Mouse (Mus musculus): ENCODE data around the gene Fam19a2.

Gene Fam19a2

DNA sequence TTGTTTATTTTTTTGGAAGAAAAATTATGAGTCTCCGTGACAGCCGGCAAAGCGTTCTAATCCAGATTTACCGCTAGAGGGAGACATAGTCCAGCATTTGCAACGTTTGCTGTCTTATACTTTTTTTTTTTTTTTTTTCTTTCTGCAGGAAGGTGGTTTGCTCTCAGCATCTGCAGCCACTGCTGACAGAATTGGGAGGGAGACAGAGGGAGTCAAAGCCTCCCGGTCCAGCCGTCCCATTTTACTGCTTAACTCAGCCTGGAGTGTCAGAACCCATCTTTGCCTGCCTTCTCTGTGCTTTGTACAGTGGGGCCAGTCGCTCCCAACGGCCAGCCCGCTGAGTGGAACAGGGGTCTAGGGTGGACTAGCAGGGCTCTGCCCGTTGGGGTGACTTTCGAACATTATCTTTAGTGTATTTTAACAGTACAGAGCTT lies at the start of gene Fam19a2:
Gene Fam19a2 (plus strand): TSS at position 121 of the 434 bp plus-strand sequence.
- WGBS: under 1% methylated on average over 12 of the region's 12 CpGs

DNA sequence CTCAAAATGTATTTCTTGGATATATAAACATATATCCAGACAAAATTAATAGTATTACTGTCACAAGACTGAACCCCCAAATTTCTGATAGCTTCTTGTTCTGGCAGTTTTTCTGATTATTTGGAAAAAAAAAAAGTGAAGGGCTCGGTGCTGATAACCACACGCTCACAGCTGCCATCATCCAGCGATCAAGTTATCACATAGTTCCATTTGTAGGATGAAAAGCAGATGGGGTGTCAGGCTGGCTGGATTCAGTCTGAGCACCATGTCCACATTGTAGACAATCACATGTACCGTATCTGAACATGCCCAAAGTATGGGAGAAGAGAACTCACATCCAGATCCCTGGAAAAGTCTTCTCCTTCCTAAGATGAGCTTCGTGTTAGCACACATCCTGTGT lies 41.0 kb upstream of the Fam19a2 start:
- 86% methylated on average over 5 of the region's 5 CpGs for WGBS

DNA sequence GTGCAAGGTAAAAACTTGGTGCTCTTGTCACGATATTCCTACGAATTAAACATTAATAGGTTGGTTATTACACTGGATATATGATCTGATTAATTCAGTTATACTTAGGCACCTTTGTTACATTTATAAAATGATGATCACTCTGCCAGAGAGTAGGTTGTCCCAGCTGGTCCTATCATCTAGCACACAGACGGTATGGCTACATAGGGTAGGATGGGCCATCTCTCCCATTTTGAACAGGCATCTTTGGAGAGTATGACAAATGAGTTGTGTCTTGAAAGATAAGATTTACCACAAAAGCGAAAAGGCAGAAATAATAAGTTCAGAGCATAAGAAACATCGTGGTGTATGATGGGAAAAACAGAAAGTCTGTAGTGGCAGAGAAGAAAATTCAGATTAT lies 34.4 kb upstream of the Fam19a2 start:
- WGBS: 91% methylated on average over 5 of the region's 5 CpGs

DNA sequence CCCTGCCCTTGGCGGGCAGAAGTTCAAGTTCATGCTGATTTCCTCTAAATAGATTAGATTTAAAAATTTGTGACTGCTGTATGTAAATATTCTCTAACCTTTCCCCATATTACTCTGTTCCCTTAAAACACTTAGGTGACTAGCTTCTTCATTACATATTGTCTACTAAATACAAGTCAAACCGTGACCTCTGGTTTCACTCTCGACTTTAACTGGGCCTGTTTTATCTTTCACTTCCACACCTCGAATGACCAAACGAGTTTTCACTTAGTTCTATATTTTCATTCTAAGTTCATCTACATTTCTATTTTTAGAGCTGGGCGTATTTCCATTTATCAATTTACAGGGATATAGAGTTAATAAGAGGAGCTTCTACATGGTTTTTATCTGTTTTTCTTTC lies 15.7 kb upstream of the Fam19a2 start:
- 90% methylated on average over 6 of the region's 6 CpGs for WGBS

DNA sequence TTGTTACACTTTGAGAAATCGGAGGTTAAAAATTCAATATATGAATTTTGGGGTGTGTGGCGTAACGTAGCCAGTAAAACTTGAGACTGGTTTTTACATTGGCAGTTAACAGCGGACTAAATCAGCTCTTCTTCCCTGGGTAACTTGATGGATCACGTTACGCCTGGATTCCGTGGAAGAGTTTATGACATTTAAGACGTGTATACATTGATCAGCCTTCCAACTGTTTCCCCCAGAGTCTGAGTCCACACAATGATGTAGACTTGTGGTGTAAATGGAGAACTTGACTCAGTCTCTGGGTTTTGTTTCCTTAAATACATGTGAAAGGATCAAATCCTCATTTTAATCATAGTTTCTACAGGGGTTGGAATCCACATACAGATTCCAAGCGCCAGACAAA lies 11.9 kb upstream of the Fam19a2 start:
- 88% methylated on average over 9 of the region's 9 CpGs for WGBS

DNA sequence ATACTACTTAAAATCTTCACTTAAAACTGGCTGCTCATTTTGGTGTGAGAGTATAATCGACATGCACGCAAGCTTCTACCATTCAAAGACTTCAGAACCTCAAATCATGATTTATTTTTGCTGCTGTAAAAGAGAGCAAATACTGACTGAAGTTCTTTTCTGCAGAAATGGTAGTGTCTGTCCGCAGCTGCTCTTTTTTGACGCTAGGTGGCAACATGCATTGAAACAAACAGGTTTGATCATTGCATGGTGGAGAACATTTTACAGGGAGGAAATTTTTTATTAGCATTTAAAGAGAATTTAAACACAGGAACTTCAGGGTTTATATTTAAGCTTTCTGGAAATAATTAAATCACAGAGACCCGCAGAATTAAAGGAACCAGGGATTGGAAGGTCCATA lies 9.5 kb upstream of the Fam19a2 start:
- 17% methylated on average over 5 of the region's 5 CpGs for WGBS

DNA sequence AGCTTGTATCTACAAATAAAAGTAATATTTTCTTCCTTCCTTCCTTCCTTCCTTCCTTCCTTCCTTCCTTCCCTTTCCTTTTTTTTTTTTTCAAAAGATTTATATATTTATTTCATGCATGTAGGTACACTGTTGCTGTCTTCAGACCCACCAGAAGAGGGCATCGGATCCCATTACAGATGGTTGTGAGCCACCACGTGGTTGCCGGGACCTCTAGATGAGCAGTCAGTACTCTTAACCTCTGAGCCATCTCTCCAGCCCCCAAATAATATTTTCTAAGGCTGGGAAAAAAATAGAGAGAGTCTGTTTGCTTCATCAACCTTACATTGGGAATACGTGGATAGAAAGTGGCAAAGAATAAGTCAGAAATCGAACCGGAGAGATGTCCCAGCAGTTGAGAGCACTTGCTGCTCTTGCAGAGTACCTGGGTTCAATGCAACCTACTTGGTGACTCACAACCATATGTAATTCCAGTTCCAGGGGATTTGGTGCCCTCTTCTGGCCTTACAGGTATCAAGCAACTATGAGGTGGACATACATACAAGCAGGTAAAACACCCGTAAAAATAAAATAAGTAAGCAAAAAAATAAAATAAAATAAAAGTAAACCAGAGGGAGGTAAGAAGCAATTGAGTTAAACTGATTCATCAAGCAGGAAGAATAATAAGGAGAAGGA lies 8.0 kb upstream of the Fam19a2 start:
- 82% methylated on average over 7 of the region's 7 CpGs for WGBS

DNA sequence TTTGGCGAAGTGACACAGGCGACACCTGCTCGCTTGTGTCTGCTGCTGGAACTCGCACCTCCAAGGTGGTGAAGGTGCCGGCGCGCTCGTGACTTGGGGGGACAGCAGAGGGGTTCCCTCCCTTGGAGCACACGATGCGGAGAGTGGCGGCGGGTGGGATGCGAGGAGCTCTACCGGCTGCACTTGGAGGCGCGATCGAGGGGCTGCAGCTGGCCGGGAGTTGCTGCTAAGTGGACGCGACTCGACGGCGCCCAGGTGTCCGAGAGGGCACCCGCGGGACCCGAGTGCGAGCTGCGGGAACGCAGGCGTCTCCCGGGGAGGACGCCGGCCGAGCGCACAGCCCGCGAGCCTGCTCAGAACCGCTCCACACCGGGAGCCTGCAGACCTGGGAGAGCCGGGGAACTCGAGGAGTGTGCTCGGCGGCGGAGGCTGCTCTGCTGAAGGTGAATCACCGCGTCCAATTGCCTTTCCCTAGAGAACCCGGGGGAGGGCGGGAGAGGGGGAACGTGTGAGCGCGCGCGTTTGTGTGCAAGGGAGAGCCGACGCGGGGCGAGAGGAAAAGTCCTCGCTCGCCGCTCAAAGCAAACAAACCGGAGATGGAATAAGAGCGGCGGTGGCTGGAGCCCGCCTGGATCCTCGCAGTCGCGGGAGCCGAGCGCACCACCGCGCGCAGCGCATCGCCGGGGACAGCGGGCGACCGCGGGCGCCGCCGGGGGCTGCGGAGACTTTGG lies 830 bp downstream of the Fam19a2 start:
- WGBS: 1% methylated on average over 84 of the region's 84 CpGs

DNA sequence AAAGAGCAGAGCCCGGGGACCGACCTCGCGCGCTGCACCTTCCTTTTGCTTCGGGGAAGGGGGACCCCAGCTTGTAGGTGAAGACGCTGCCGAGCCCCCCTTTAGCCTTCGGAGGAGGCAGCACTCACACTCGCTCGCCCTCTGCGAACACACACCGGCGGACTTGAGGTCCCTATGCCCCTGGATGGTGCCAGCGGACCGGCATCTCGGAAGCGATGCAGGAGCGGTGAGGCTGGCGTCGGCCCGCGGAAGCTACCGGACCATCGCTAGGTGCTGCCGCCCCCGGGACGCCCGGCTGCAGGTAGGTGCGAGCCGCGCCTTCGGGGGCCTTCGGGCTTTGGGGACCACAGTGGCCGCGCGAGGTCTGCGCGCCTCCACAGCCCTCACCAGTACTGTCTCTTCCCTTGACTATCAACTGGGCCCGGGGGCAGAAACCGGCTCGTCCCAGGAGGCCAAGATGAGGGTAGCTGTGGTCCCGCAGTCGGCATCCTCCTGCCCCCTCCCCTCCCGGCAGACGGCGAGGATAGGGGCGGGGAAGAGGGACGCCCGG lies 1.5 kb downstream of the Fam19a2 start:
- WGBS: 1% methylated on average over 50 of the region's 50 CpGs

DNA sequence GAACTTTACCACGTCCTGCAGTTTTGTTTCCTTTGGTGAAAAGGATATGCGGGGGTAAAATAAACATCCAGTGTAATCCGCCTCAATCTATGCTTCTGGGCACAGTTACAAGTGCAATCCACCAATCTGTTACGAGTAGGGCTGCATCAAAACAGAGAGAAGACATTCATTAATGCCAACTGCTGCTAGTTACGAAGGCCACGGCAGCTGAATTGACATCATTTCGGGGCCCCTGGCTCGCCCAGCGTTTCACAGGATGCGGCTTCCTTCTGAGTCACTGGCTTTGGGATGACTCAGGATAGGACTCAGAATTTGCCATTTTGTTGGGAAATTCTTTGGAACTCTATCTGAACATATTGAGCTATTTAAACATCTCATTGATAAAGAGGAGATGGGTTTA lies 4.8 kb downstream of the Fam19a2 start:
- 23% methylated on average over 10 of the region's 10 CpGs for WGBS

DNA sequence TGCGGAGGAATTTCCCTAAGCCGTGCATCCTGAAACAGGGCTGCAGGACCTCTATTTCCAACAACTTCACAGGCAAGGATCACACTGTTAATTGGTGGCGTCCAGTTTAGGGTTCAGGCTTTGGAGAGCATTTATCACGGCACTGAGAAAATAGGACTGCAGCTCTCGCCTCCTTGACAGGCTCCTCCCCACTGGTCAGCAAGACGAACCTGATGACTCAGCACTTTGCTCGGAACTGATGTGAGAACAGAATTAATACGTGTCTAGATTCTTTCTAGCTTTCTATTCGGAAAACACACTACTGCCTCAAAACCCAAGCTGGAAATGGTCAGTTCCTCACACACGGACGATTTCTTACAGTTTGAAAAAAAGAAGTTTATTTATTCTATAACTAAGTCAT lies 10.8 kb downstream of the Fam19a2 start:
- WGBS: 68% methylated on average over 11 of the region's 11 CpGs

DNA sequence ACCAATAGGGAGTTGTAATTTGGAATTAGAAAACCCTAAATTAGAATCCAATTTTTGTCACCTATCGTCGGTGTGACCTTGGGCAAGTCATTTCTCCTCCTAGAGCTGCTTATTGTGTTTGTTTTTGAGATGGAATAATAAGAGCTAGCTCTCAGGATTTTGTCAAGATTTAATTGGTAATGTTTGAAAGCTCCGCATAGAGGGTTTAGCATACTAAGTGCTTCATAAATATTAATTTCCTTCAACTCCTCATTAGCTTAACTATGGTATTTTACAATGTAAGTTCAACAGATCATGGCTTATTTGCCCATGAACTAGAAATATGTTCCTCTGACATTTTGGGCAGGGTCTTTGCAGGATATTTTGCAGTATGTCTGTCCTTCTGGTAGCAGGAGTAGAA lies 62.5 kb downstream of the Fam19a2 start:
- 64% methylated on average over 3 of the region's 3 CpGs for WGBS

DNA sequence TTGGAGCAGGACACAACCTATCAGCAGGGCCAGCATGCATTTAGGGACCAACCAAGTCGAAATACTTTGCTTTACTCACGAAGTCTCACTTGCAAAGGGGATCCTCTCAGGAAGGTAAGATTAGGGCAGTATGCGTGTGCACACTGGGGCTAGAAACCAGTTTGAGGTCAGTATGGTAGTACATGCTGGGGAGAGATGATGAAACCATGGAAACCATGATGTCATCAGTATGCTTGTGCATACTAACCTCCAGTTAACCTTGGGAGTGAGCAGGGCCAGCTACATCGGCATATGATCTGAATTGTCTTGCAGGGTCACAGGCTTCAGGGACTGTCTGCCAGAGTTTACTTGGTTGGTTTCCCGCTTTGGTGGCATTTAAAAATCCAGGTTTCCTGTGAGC lies 77.5 kb downstream of the Fam19a2 start:
- WGBS: 84% methylated on average over 5 of the region's 5 CpGs

DNA sequence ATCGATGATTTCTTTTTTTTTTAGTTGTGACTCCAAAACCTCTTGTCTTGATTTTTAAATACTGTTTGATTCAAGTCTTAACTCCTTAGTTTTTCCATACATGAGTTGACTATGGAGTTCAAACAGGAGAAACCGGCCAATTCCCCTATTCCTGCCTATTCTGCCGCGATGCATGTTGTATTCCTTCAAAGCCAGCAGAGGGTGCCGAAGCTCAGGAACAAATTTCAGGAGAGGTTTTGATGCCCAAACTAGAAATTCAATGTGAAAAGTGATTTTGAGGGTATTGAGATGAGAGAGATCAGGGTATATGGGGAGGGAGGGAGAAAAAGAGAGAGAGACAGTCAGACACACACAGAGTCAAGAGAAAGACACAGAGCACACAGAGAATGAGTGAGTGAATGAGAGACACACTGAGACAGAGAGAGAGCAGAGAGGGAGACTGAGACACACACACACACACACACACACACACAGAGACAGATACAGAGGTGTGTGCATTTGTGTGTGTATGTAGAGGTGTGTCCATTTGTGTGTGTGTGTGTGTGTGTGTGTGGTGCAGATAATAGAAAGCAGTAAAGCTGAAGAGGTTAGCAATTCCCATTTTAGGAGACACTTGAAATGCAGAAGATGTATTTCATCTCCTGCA lies 78.9 kb downstream of the Fam19a2 start:
- 16% methylated on average over 5 of the region's 5 CpGs for WGBS

DNA sequence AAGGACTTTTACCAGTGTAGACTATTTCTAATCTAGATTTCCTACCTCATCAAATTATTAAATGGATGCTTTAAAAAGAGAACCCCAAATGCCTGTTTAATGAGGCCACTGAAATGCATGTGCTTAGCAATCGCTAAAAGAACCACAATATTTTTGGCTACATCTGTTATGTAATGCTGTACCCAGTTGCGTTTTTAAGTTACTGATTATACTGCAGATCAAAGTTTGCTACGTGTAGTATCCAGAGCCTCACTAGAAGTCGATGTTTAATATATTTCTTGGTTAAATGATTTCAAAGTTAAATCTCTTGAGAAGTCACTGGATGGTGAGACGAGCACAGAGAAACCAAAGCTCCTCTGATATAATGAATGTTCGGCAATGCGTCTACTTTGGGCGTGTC lies 82.5 kb downstream of the Fam19a2 start:
- 86% methylated on average over 8 of the region's 8 CpGs for WGBS

DNA sequence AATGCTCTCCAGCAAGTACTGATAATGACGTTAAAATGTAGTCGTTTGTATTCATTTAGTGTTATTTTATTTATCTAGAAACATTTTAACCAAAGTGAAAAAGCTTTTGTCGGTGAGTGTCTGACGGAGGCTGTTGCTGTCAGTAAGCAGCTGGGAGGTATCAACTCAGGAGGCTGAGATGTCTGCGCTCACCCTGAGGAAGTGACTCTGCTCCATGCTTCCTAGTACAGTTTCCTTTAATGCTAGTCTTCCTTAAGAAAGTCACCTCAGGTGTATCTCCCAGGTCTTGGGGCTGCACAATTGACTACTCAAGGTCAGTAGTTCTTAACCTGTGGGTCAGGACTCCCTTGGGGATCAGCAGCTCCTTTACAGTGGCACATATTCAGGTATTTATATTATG lies 89.9 kb downstream of the Fam19a2 start:
- 62% methylated on average over 5 of the region's 5 CpGs for WGBS

DNA sequence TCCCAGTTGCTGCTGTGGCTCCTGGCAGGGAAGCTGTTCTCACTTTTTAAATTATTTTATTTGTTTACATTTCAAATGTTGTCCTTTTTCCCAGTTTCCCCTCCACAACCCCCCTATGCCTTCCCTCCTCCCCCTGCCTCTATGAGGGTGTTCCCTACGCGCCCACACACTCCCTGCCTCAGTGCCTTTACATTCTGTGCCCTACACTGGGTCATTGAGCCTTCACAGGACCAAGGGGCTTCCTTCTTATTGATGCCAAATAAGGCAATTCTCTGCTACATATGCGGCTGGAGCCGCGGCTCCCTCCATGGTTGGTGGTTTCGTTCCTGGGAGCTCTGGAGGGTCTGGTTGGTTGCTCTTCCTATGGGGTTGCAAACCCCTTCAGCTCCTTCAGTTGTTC lies 93.2 kb downstream of the Fam19a2 start:
- WGBS: 86% methylated on average over 6 of the region's 6 CpGs

DNA sequence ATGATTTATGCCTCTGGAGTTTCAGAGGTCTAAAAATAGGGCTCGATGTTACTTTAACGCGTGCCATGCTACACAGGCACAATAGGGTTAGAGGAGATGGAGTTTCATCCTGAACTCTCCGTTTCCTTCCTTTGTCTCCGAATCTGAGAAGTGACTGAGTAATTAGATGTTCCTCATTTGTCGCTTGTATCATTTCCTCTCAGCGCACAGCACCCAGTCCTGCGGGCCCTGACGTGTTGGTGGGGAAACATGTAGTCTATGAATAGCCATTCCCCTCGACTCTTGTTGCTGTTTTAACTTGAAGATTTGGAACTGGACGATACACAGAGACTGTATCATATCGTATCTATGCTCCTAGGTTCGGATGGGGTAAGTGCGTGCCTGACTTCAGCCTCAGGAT lies 96.7 kb downstream of the Fam19a2 start:
- 57% methylated on average over 14 of the region's 14 CpGs for WGBS

DNA sequence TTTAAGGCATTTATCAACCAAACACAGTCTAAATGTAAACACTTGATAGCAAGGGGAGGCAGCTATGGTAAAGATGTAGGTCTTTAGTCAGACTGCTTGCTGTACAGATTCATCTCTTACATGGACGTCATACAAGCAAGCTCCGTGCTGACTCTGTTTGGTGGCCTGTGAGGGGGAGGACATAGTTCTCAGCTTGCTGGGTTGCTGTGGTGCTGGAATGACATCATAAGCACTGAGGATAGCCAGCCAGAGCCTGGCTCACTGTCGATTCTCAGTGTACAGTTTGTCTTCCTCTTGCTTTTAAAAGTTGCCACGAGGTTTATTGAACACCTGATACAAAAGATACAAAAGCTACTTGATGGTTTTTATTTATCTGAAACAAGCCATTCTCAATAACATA lies 100.8 kb downstream of the Fam19a2 start:
- WGBS: 37% methylated on average over 4 of the region's 4 CpGs

DNA sequence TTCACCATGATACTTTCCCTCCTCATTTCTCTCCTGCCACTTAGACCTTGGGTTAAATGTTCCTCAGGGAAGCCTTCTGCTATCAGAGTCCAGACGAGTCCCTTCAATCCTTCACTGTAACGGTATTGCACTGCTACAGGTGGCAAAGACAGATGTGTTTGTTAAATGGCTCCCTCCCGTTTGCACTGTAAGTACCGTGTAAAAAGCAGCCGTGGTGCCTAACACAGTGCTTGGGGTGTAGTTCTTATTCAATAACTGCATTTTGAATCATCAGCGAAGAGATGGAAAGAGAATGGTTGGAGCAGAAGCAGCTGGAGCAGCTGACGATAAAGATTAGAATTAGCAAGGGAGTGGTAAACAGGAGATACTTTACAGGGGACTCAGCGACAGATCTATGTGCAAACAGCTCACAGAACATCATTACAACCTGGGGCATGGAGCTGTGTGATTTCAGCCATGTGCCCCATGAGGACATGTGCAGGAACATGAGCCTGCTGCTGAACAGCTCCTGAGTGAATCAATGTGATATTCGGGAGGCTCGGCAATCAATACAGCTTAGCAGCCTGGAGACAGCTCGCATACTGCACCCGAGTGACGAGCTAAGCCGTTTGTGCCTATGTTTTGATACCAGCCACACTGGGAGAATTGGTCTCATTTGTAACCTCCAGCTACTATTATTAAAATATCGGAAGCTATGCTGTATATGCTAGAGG lies 103.5 kb downstream of the Fam19a2 start:
- 85% methylated on average over 15 of the region's 15 CpGs for WGBS

DNA sequence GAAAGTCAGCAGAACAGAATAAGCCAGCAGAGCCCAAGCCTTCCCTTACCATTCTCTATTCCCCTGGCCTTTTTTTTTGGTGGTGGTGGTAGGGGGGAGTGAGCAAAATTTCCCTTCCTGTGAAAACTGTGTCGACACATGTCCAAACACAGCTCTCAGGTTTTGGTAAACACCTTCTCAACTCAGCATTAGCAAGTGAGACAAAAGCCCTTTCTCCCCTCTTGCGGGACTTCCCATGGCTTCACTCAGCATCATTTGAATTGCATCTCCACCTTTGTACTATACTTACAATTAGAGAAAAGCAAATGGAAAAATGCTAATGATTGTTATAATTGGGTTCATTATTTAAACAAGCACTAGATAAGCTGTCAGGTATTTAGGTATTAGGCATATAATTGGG lies 119.5 kb downstream of the Fam19a2 start:
- 53% methylated on average over 2 of the region's 2 CpGs for WGBS

DNA sequence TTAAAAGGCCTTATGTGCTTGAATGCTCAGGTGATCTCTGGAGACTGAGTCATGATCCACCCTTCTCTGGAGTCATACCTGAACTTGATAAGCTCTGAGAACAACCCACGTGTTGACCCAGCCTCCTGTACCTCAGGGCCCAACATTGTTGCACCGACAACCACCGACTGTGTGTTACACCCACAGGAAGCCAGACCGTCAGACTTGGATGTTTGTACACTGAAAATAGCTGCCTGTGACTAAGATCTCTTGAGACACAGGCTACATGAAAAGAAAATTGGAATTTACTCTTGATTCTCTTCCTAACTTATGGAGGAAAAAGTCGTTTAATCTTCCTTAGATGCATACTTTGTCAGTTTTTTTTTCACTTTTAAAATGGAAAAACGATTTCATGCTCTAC lies 121.8 kb downstream of the Fam19a2 start:
- 41% methylated on average over 6 of the region's 6 CpGs for WGBS

Measured in cerebral cortex, adult 2 months (tissue).